Mouse (Mus musculus): ENCODE results near the gene Fut11. TPM values are rescaled to one million over a fixed set of nuclear protein-coding genes. Genes with fewer than 3 reads are reported as not detected.
A peak's percentile ranks its signal among the peaks of the same experiment; 100 is the strongest.
"Not testable (repeated sequence)": the region's sequence is repeated elsewhere in the genome, so short reads cannot be mapped to it uniquely, and the experiment has no call there.

Fut11 gene
- polyA plus RNA-seq, 1 experiment, result not detected

DNA sequence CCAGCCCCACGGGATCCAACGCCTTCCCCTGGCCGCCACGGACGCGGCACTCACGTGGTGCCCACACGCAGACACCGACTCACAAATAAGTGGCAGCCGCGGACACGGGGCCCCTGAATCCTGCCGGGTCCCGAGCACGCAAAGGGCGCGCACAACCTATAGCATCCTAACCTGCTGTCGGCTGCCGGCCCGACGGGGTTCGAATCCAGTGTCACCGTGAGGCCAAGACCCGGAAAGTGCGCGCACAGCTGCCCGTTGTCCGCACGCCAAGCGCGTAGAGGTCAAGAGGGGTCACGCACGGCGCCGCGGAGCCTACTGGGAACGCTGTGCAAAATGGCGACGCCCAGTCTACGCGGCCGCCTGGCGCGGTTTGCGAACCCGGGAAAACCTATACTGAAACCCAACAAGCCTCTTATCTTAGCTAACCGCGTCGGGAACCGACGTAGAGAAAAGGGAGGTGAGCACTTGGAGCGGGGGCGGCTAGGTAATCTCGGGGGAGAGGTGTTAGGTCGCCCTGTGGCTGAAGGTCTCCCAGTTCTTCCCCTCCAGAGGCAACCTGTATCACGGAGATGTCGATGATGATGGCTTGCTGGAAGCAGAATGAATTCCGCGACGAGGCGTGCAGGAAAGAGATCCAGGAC is 8.1 kb downstream of the Fut11 start, which contains the start of gene Chchd1:
Chchd1 (plus strand) TSS at position 266 of the 641 bp plus-strand sequence.
- H3K4me1 ChIP-seq (ENCODE audit: control insufficient read depth, insufficient read depth, low read length), result peaks cover 2% of the 10 kb centered on the region; the same call in 1 of the 2 replicates
- TF ChIP-seq POLR2A (IDR thresholded peaks at IDR 0.05; ENCODE audit: insufficient read depth, low read depth, low read length) (peak; percentile 66), CTCF (IDR thresholded peaks at IDR 0.05; ENCODE audit: insufficient read depth, low read depth, low read length) (no peak)
- H3K27ac ChIP-seq (ENCODE audit: insufficient read depth, low read depth, low read length), result peak within 1 kb of the TSS; percentile 73
- H3K4me3 ChIP-seq (ENCODE audit: insufficient read depth, low read depth, low read length), result peak within 1 kb of the TSS; percentile 94
- under 1% methylated on average over 61 of the region's 61 CpGs for WGBS

DNA sequence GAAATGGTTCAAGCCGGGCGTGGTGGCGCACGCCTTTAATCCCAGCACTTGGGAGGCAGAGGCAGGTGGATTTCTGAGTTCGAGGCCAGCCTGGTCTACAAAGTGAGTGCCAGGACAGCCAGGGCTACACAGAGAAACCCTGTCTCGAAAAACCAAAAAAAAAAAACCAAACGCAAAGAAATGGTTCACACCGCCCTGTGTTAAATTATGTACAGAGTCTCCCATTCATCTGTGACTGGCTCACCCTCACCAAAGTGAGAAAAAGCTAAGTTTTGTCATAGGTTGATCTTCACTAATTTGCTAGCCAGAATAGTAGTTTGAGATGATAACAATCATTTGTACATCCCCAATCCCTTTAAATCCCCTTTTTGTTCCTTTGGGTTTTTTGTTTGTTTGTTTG is 8.7 kb downstream of the Fut11 start:
- not testable (repeated sequence) for H3K4me1 ChIP-seq (ENCODE audit: control insufficient read depth, insufficient read depth, low read length); H3K27ac ChIP-seq (ENCODE audit: insufficient read depth, low read depth, low read length)
- peak overlapping the region; percentile 94 for H3K4me3 ChIP-seq (ENCODE audit: insufficient read depth, low read depth, low read length)
- 10% methylated on average over 8 of the region's 8 CpGs for WGBS

DNA sequence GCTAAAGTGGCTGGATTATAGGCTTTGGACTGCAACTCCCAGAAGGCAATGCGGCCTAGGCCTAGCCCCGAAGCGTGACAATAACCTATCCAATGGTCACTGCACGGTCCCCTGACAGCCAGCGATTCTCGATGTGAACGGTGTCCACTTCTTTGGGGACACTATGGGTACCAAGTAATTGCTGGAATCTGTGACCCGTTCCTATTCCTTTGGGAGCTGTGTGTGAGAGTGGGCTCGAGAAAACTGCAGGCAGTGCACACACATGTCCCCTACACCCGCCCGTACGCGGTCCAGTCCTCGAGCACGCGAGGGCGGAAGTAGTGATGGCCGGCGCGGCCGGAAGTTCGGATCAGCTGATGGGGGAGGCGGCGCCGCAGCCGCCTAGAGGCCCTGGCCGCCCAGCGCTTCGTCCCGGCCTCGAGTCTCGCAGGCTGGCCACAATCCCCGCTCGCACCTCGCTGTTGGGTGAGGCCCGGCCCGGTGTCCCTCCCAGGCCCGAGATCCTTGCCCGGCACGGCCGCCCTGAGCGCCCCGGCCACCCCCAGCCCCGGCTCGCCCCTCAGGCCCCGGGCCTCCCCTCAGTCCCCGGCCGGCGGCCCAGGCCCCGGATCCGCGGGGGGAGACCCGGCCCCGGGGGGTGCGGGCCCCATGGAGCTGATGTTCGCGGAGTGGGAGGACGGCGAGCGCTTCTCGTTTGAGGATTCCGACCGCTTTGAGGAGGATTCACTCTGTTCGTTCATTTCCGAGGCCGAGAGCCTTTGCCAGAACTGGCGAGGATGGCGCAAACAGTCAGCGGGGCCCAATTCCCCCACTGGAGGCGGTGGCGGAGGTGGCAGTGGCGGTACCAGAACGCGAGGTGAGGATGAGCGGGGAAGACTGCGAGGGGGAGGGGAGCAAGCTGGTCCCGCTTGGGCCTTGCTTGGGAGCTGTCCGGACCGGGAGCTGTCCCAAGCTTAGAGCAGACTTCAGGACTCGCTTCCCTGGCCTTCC is 12.7 kb downstream of the Fut11 start, which contains the start of gene Zswim8:
Zswim8 (plus strand) TSS at position 352 of the 990 bp plus-strand sequence.
- Histone ChIP-seq H3K4me1 (ENCODE audit: control insufficient read depth, insufficient read depth, low read length) (peaks cover 5% of the 10 kb centered on the region), H3K27ac (ENCODE audit: insufficient read depth, low read depth, low read length) (peak within 1 kb of the TSS; percentile 95), H3K4me3 (ENCODE audit: insufficient read depth, low read depth, low read length) (peak within 1 kb of the TSS; percentile 90)
- under 1% methylated on average over 80 of the region's 80 CpGs for WGBS
- TF ChIP-seq POLR2A (IDR thresholded peaks at IDR 0.05; ENCODE audit: insufficient read depth, low read depth, low read length) (peak; percentile 55), CTCF (IDR thresholded peaks at IDR 0.05; ENCODE audit: insufficient read depth, low read depth, low read length) (no peak)

DNA sequence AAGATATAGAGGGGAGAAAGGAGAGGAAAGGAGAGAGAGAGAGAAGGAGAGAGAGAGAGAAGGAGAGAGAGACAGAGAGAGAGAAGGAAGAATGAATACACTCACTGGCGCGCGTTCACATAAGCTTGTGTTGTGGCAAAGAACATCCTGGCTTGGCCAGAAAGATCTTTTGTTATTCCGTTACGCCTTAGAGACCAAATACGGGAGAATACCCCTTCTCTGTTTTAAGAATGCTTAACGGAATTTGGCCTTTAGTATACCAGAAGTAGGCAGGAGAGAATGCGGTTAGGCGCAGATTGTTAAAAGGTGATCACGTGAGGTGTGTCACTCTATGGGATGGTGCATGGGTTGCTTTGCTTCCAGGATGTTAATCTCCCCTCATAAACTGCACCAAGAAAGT is 13.5 kb downstream of the Fut11 start:
- peaks cover 5% of the 10 kb centered on the region for H3K4me1 ChIP-seq (ENCODE audit: control insufficient read depth, insufficient read depth, low read length)
- no peak for TF ChIP-seq CTCF (IDR thresholded peaks at IDR 0.05; ENCODE audit: insufficient read depth, low read depth, low read length)
- no peak for TF ChIP-seq POLR2A (IDR thresholded peaks at IDR 0.05; ENCODE audit: insufficient read depth, low read depth, low read length)
- WGBS, result 1% methylated on average over 10 of the region's 10 CpGs
- H3K4me3 ChIP-seq (ENCODE audit: insufficient read depth, low read depth, low read length), result peak overlapping the region; percentile 90
- no peak overlapping the region for H3K27ac ChIP-seq (ENCODE audit: insufficient read depth, low read depth, low read length)

DNA sequence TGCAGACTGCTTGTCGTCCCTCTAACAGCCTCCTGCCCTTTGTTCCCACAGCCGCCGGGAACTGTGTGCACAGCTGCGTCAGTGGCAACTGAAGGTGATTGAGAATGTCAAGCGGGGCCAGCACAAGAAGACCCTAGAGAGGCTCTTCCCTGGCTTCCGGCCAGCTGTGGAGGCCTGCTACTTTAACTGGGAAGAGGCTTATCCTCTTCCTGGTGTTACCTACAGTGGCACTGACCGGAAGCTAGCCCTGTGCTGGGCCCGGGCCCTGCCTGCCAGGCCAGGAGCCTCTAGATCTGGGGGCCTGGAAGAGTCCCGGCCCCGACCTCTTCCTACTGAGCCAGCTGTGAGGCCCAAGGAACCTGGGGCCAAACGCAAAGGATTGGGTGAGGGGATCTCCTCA is 19.1 kb downstream of the Fut11 start:
- TF ChIP-seq POLR2A (IDR thresholded peaks at IDR 0.05; ENCODE audit: insufficient read depth, low read depth, low read length), result no peak
- no peak for TF ChIP-seq CTCF (IDR thresholded peaks at IDR 0.05; ENCODE audit: insufficient read depth, low read depth, low read length)
- WGBS, result 82% methylated on average over 11 of the region's 11 CpGs
- Histone ChIP-seq H3K27ac (ENCODE audit: insufficient read depth, low read depth, low read length) (no peak overlapping the region), H3K4me1 (ENCODE audit: control insufficient read depth, insufficient read depth, low read length) (peaks cover 4% of the 10 kb centered on the region), H3K4me3 (ENCODE audit: insufficient read depth, low read depth, low read length) (no peak overlapping the region)

DNA sequence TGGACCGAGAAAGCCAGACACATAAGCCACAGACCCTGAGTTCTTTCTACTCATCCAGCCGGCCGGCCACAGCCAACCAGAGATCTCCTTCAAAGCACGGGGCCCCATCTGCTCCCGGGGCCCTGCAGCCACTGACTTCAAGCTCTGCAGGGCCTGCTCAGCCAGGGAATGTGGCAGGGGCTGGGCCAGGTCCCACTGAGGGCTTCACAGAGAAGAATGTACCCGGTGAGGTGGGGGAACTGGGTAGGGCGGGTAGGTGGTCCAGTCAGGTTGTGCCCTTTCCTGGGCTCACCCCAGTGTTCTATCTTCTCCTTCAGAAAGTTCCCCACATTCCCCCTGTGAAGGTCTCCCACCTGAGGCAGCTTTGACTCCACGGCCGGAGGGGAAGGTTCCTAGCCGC is 23.7 kb downstream of the Fut11 start:
- no peak overlapping the region for H3K4me3 ChIP-seq (ENCODE audit: insufficient read depth, low read depth, low read length)
- no peaks in the 10 kb centered on the region for H3K4me1 ChIP-seq (ENCODE audit: control insufficient read depth, insufficient read depth, low read length)
- no peak overlapping the region for H3K27ac ChIP-seq (ENCODE audit: insufficient read depth, low read depth, low read length)
- TF ChIP-seq POLR2A (IDR thresholded peaks at IDR 0.05; ENCODE audit: insufficient read depth, low read depth, low read length) (no peak), CTCF (IDR thresholded peaks at IDR 0.05; ENCODE audit: insufficient read depth, low read depth, low read length) (no peak)
- whole genome bisulfite sequencing, result 90% methylated on average over 10 of the region's 10 CpGs

DNA sequence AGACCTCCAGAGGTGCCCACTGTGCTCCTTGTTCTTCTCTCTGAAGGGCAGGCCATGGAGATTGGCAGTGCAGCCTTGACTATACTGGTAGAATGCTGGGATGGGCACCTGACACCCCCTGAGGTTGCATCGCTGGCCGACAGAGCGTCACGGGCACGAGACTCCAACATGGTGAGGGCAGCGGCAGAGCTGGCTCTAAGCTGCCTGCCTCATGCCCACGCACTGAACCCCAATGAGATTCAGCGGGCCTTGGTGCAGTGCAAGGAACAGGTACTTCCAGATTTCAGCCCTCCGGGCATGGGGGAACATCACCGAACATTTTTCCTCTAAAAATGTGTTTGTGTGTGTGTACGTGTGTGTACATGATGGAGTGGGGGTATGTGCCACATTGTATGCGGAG is 25.0 kb downstream of the Fut11 start:
- Histone ChIP-seq H3K4me1 (ENCODE audit: control insufficient read depth, insufficient read depth, low read length) (no peaks in the 10 kb centered on the region), H3K27ac (ENCODE audit: insufficient read depth, low read depth, low read length) (no peak overlapping the region), H3K4me3 (ENCODE audit: insufficient read depth, low read depth, low read length) (no peak overlapping the region)
- WGBS, result 93% methylated on average over 12 of the region's 12 CpGs
- TF ChIP-seq POLR2A (IDR thresholded peaks at IDR 0.05; ENCODE audit: insufficient read depth, low read depth, low read length) (no peak), CTCF (IDR thresholded peaks at IDR 0.05; ENCODE audit: insufficient read depth, low read depth, low read length) (no peak)

DNA sequence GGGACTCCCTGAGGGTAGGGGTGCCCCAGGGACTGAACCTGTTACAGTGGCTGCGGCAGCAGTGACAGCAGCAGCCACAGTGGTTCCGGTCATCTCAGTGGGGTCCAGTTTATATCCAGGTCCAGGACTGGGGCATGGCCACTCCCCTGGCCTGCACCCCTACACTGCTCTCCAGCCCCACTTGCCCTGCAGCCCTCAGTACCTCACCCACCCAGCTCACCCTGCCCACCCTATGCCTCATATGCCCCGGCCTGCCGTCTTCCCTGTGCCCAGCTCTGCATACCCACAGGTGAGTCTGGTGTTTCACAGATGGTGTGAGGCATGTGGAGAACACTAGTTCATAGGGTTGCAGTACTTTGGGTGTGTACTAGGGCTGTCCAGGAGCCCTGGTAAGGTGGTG is 26.6 kb downstream of the Fut11 start:
- TF ChIP-seq POLR2A (IDR thresholded peaks at IDR 0.05; ENCODE audit: insufficient read depth, low read depth, low read length), result no peak
- no peak for TF ChIP-seq CTCF (IDR thresholded peaks at IDR 0.05; ENCODE audit: insufficient read depth, low read depth, low read length)
- Histone ChIP-seq H3K4me3 (ENCODE audit: insufficient read depth, low read depth, low read length) (no peak overlapping the region), H3K27ac (ENCODE audit: insufficient read depth, low read depth, low read length) (no peak overlapping the region), H3K4me1 (ENCODE audit: control insufficient read depth, insufficient read depth, low read length) (no peaks in the 10 kb centered on the region)
- 89% methylated on average over 4 of the region's 4 CpGs for WGBS

DNA sequence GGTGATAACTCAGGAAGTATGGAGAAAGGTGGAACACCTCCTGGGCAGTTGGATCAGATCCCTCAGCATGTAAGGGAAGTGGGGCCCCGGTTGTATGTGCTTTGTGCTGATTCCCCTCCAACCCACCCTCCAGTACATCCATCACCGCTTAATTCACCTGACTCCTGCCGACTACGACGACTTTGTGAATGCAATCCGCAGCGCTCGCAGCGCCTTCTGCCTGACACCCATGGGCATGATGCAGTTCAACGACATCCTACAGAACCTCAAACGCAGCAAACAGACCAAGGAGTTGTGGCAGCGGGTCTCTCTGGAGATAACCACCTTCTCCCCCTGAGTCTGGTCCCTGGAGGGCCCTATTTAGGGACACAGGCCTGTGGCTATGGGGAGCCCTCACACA is 28.2 kb downstream of the Fut11 start:
- TF ChIP-seq POLR2A (IDR thresholded peaks at IDR 0.05; ENCODE audit: insufficient read depth, low read depth, low read length), result no peak
- no peak for TF ChIP-seq CTCF (IDR thresholded peaks at IDR 0.05; ENCODE audit: insufficient read depth, low read depth, low read length)
- H3K27ac ChIP-seq (ENCODE audit: insufficient read depth, low read depth, low read length), result no peak overlapping the region
- WGBS, result 89% methylated on average over 12 of the region's 12 CpGs
- H3K4me3 ChIP-seq (ENCODE audit: insufficient read depth, low read depth, low read length), result no peak overlapping the region
- H3K4me1 ChIP-seq (ENCODE audit: control insufficient read depth, insufficient read depth, low read length), result no peaks in the 10 kb centered on the region
